Mouse (Mus musculus): ENCODE measurements around the gene Ntrk2. TPM values are rescaled to one million over a fixed set of nuclear protein-coding genes. Genes with fewer than 3 reads are reported as not detected.
A peak's percentile ranks its signal among the peaks of the same experiment; 100 is the strongest.
"Not testable (repeated sequence)": the region's sequence is repeated elsewhere in the genome, so short reads cannot be mapped to it uniquely, and the experiment has no call there.

Gene Ntrk2
- polyA plus RNA-seq, 1 experiment from 2014 or later, result 58.3 TPM

- H3K36me3 ChIP-seq (ENCODE audit: control insufficient read depth, insufficient read depth, low read length), result no peaks in the 10 kb centered on the region
- H3K4me3 ChIP-seq (ENCODE audit: low read depth, low read length), result no peak overlapping the region
- peaks cover 18% of the 10 kb centered on the region; the same call in 1 of the 2 replicates for H3K4me1 ChIP-seq (ENCODE audit: control insufficient read depth, insufficient read depth, low read length)
- no peak for DNase-seq (ENCODE audit: low spot score)
- no peak overlapping the region for H3K4me2 ChIP-seq (ENCODE audit: low read depth)
- 92% methylated on average over 7 of the region's 7 CpGs for WGBS
- no peaks in the 10 kb centered on the region for H3K27me3 ChIP-seq (ENCODE audit: control insufficient read depth, insufficient read depth, low read length)
- H3K9ac ChIP-seq (ENCODE audit: low read length), result no peak overlapping the region
- no peak for ATAC-seq (ENCODE audit: insufficient read depth, low FRiP score, low TSS enrichment)
- no peak overlapping the region for H3K27ac ChIP-seq (ENCODE audit: low read depth, low read length)
- no peaks in the 10 kb centered on the region for H3K9me3 ChIP-seq (ENCODE audit: control insufficient read depth, low read length)
Measured at GRCm38 (mm10) chr13:59094722-59095121, 288.4 kb downstream of the Ntrk2 start.

DNA sequence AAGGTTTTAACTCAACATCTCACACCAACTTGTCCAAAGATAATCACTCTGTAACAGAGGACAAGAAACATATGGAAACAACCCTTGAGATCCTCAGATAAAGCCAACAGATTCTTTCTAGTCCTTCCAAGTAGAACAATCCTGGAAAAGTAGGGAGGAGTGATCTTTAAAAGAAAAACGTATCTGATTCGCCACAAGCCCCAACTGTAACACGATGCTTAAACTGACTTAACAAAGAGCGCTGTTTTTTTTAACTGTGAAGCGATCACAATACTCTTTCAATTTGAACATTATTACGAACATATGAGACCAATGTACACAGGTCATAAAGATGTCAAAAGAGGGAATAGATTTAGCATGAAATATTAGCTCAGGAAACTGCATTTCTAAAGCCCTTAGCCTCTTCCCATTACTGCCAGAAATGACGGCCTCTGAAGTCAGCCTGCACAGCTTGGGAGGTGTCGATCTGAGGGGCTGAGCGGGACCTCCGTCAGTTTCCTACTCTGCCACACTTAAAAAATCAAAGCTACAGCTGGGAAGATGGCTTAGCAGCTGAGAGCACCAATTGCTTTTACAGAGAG lies 289.5 kb downstream of the Ntrk2 start:
- Histone ChIP-seq H3K36me3 (ENCODE audit: control insufficient read depth, insufficient read depth, low read length) (no peaks in the 10 kb centered on the region), H3K4me2 (ENCODE audit: low read depth) (no peak overlapping the region), H3K4me3 (ENCODE audit: low read depth, low read length) (no peak overlapping the region), H3K9ac (ENCODE audit: low read length) (0 out of 2 replicates have a peak overlapping the region, but pooled peaks have one; percentile 23), H3K4me1 (ENCODE audit: control insufficient read depth, insufficient read depth, low read length) (peaks cover 18% of the 10 kb centered on the region; the same call in 1 of the 2 replicates), H3K9me3 (ENCODE audit: control insufficient read depth, low read length) (no peaks in the 10 kb centered on the region), H3K27me3 (ENCODE audit: control insufficient read depth, insufficient read depth, low read length) (no peaks in the 10 kb centered on the region), H3K27ac (ENCODE audit: low read depth, low read length) (no peak overlapping the region)
- ATAC-seq (ENCODE audit: insufficient read depth, low FRiP score, low TSS enrichment) (no peak), DNase-seq (ENCODE audit: low spot score) (no peak)
- 33% methylated on average over 10 of the region's 10 CpGs for WGBS

DNA sequence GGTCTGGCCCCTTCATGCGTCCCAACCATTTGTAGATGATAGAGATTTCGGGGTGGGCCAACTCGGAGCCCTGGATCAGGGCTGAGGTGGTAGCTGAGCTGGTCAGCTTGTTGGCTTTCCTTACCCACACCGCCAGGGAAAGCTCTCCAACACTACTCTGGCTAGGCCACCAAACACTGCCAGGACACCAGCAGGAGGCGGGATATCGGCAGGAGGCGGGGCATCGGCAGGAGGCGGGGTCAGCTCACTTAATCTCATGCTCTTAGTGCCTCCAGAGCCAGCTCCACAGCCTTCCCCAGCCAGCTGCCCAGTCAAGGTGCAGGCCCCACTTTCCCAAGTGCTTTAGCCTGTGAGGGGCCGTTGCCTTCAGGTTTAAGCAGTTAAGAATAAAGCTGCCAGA lies 293.7 kb downstream of the Ntrk2 start:
- Histone ChIP-seq H3K9ac (ENCODE audit: low read length) (no peak overlapping the region), H3K27ac (ENCODE audit: low read depth, low read length) (no peak overlapping the region), H3K36me3 (ENCODE audit: control insufficient read depth, insufficient read depth, low read length) (no peaks in the 10 kb centered on the region), H3K4me1 (ENCODE audit: control insufficient read depth, insufficient read depth, low read length) (0 out of 2 replicates have a peak, but pooled peaks cover 3% of the 10 kb centered on the region), H3K9me3 (ENCODE audit: control insufficient read depth, low read length) (no peaks in the 10 kb centered on the region), H3K27me3 (ENCODE audit: control insufficient read depth, insufficient read depth, low read length) (no peaks in the 10 kb centered on the region), H3K4me3 (ENCODE audit: low read depth, low read length) (no peak overlapping the region), H3K4me2 (ENCODE audit: low read depth) (no peak overlapping the region)
- ATAC-seq (ENCODE audit: insufficient read depth, low FRiP score, low TSS enrichment) (no peak), DNase-seq (ENCODE audit: low spot score) (no peak)
- 48% methylated on average over 10 of the region's 10 CpGs for WGBS

GRCm38 (mm10) chr13:59107791-59108190 lies 301.4 kb downstream of the Ntrk2 start:
- H3K9me3 ChIP-seq (ENCODE audit: control insufficient read depth, low read length); H3K4me3 ChIP-seq (ENCODE audit: low read depth, low read length); H3K27me3 ChIP-seq (ENCODE audit: control insufficient read depth, insufficient read depth, low read length); H3K4me1 ChIP-seq (ENCODE audit: control insufficient read depth, insufficient read depth, low read length); DNase-seq (ENCODE audit: low spot score); H3K4me2 ChIP-seq (ENCODE audit: low read depth); H3K27ac ChIP-seq (ENCODE audit: low read depth, low read length); H3K9ac ChIP-seq (ENCODE audit: low read length); ATAC-seq (ENCODE audit: insufficient read depth, low FRiP score, low TSS enrichment); H3K36me3 ChIP-seq (ENCODE audit: control insufficient read depth, insufficient read depth, low read length): not testable (repeated sequence)
- WGBS, result 94% methylated on average over 10 of the region's 10 CpGs

GRCm38 (mm10) chr13:59110107-59110506 lies 303.7 kb downstream of the Ntrk2 start:
- ATAC-seq (ENCODE audit: insufficient read depth, low FRiP score, low TSS enrichment) (no peak), DNase-seq (ENCODE audit: low spot score) (no peak)
- no peaks in the 10 kb centered on the region for H3K36me3 ChIP-seq (ENCODE audit: control insufficient read depth, insufficient read depth, low read length)
- H3K27ac ChIP-seq (ENCODE audit: low read depth, low read length), result no peak overlapping the region
- no peaks in the 10 kb centered on the region for H3K4me1 ChIP-seq (ENCODE audit: control insufficient read depth, insufficient read depth, low read length)
- 92% methylated on average over 5 of the region's 5 CpGs for WGBS
- H3K9me3 ChIP-seq (ENCODE audit: control insufficient read depth, low read length), result peaks cover 6% of the 10 kb centered on the region; the same call in 1 of the 2 replicates
- H3K4me3 ChIP-seq (ENCODE audit: low read depth, low read length), result no peak overlapping the region
- no peak overlapping the region for H3K9ac ChIP-seq (ENCODE audit: low read length)
- no peak overlapping the region for H3K4me2 ChIP-seq (ENCODE audit: low read depth)
- no peaks in the 10 kb centered on the region for H3K27me3 ChIP-seq (ENCODE audit: control insufficient read depth, insufficient read depth, low read length)

DNA sequence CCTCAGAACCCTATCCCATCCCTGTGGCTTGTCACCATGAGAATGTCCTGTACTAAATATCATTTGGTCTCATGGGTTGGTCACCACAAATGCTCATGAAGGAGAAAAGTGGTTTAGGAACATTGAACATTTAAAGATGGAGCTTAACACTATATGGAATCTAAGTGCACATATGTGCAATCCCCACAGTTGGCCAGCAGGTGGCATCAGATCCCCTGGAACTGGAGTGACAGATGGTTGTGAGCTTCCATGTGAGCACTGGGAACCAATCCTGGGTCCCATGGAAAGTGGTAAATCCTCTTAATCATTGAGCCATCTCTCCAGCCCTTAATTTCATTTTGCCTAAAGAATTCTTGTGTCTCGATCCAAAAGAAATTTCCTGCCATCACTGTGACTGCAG lies 308.3 kb downstream of the Ntrk2 start:
- ATAC-seq (ENCODE audit: insufficient read depth, low FRiP score, low TSS enrichment) (no peak), DNase-seq (ENCODE audit: low spot score) (no peak)
- Histone ChIP-seq H3K9me3 (ENCODE audit: control insufficient read depth, low read length) (peaks cover 7% of the 10 kb centered on the region; the same call in 1 of the 2 replicates), H3K36me3 (ENCODE audit: control insufficient read depth, insufficient read depth, low read length) (no peaks in the 10 kb centered on the region), H3K27me3 (ENCODE audit: control insufficient read depth, insufficient read depth, low read length) (no peaks in the 10 kb centered on the region), H3K4me2 (ENCODE audit: low read depth) (no peak overlapping the region), H3K27ac (ENCODE audit: low read depth, low read length) (no peak overlapping the region), H3K4me1 (ENCODE audit: control insufficient read depth, insufficient read depth, low read length) (no peaks in the 10 kb centered on the region), H3K4me3 (ENCODE audit: low read depth, low read length) (no peak overlapping the region), H3K9ac (ENCODE audit: low read length) (no peak overlapping the region)
- 97% methylated on average over 1 of the region's 1 CpGs for WGBS

GRCm38 (mm10) chr13:59115551-59115950 lies 309.2 kb downstream of the Ntrk2 start:
- H3K36me3 ChIP-seq (ENCODE audit: control insufficient read depth, insufficient read depth, low read length), result no peaks in the 10 kb centered on the region
- no peak overlapping the region for H3K9ac ChIP-seq (ENCODE audit: low read length)
- ATAC-seq (ENCODE audit: insufficient read depth, low FRiP score, low TSS enrichment), result no peak
- H3K27ac ChIP-seq (ENCODE audit: low read depth, low read length), result no peak overlapping the region
- H3K4me1 ChIP-seq (ENCODE audit: control insufficient read depth, insufficient read depth, low read length), result no peaks in the 10 kb centered on the region
- DNase-seq (ENCODE audit: low spot score), result no peak
- WGBS, result 96% methylated on average over 14 of the region's 14 CpGs
- H3K4me3 ChIP-seq (ENCODE audit: low read depth, low read length), result no peak overlapping the region
- H3K9me3 ChIP-seq (ENCODE audit: control insufficient read depth, low read length), result peaks cover 7% of the 10 kb centered on the region; the same call in 1 of the 2 replicates
- H3K4me2 ChIP-seq (ENCODE audit: low read depth), result no peak overlapping the region
- no peaks in the 10 kb centered on the region for H3K27me3 ChIP-seq (ENCODE audit: control insufficient read depth, insufficient read depth, low read length)

DNA sequence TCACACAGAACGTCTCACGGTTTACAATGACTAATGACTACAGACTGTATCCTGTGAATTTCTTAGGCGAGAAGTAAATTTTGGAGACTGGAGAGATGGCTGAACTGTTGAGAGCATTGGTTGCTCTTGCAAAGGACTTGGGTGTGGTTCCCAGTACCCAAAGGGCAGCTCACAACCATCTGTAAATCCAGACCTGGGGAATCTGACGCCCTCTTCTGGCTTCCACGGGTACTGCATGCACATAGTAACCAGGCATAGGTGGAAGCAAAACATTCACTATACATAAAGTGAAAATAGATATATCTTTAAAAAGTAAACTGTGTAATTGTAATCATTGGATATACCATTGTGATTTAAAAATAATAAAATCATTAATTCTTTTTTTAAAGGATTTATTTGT lies 310.9 kb downstream of the Ntrk2 start:
- Histone ChIP-seq H3K4me1 (ENCODE audit: control insufficient read depth, insufficient read depth, low read length) (no peaks in the 10 kb centered on the region), H3K9me3 (ENCODE audit: control insufficient read depth, low read length) (peaks cover 7% of the 10 kb centered on the region; the same call in 1 of the 2 replicates), H3K4me2 (ENCODE audit: low read depth) (no peak overlapping the region), H3K36me3 (ENCODE audit: control insufficient read depth, insufficient read depth, low read length) (no peaks in the 10 kb centered on the region), H3K9ac (ENCODE audit: low read length) (no peak overlapping the region), H3K4me3 (ENCODE audit: low read depth, low read length) (no peak overlapping the region), H3K27ac (ENCODE audit: low read depth, low read length) (no peak overlapping the region), H3K27me3 (ENCODE audit: control insufficient read depth, insufficient read depth, low read length) (no peaks in the 10 kb centered on the region)
- DNase-seq (ENCODE audit: low spot score) (no peak), ATAC-seq (ENCODE audit: insufficient read depth, low FRiP score, low TSS enrichment) (no peak)
- WGBS, result 87% methylated on average over 5 of the region's 5 CpGs

GRCm38 (mm10) chr13:59119596-59120394 lies 313.4 kb downstream of the Ntrk2 start:
- Histone ChIP-seq H3K4me1 (ENCODE audit: control insufficient read depth, insufficient read depth, low read length) (no peaks in the 10 kb centered on the region), H3K9ac (ENCODE audit: low read length) (no peak overlapping the region), H3K27ac (ENCODE audit: low read depth, low read length) (no peak overlapping the region), H3K9me3 (ENCODE audit: control insufficient read depth, low read length) (peaks cover 4% of the 10 kb centered on the region; the same call in 1 of the 2 replicates), H3K4me3 (ENCODE audit: low read depth, low read length) (no peak overlapping the region), H3K27me3 (ENCODE audit: control insufficient read depth, insufficient read depth, low read length) (no peaks in the 10 kb centered on the region), H3K4me2 (ENCODE audit: low read depth) (no peak overlapping the region), H3K36me3 (ENCODE audit: control insufficient read depth, insufficient read depth, low read length) (no peaks in the 10 kb centered on the region)
- ATAC-seq (ENCODE audit: insufficient read depth, low FRiP score, low TSS enrichment) (no peak), DNase-seq (ENCODE audit: low spot score) (no peak)
- 80% methylated on average over 10 of the region's 10 CpGs for WGBS
